Mouse (Mus musculus) heart, adult 2 months (tissue): ENCODE data around the gene Robo1.

ENCODE experiments used
- CTCF ChIP-seq: fragments of 200-600 bp; IDR thresholded peaks from 2 replicates; pipeline ENCODE4 v1.8.1; 2022; ENCODE audit warnings: antibody characterized with exemption, mild to moderate bottlenecking, moderate library complexity
- EP300 ChIP-seq: fragments of 200-500 bp; IDR thresholded peaks from 2 replicates; pipeline ENCODE4 v1.6.1; 2011; ENCODE audit warnings: low read depth, low read length, control low read depth; ENCODE audit not compliant: insufficient read depth
- POLR2A ChIP-seq: fragments of 200-500 bp; IDR thresholded peaks from 2 replicates; pipeline ENCODE4 v1.6.1; 2011; ENCODE audit warnings: mild to moderate bottlenecking, low read depth, low read length, control low read depth; ENCODE audit not compliant: insufficient read depth

GRCm38 (mm10) chr16:72974681-72975080, 666.6 kb downstream of the Robo1 start:
- TF ChIP-seq CTCF (no peak), POLR2A (no peak), EP300 (no peak)
